In the genomic region with DNA sequence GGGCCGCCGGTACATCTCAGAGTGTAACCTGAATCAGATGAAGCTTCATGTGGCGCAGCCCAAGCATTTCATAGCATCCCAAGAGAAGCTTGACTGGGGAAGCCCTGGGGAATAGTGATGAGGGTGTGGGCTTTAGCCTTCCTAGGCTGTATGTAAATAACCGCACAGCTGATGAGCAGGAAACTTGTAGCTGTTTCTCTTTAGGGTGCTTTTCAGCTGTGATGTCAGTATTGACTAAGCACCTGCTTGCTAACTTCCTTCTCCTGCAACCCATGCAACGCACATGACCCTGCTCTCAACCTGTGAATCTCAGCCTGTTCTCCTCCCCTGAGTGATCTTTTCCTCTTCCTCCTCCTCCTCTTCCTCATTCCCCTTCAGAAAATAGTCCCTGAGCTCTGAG, we compare ENCODE assay signal across 33 mouse cellular contexts. TPM values are rescaled to one million over a fixed set of nuclear protein-coding genes. Genes with fewer than 3 reads are reported as not detected.
A peak's percentile ranks its signal among the peaks of the same experiment; 100 is the strongest.
DNase-seq lines count a peak whose midpoint lies in the region; ATAC-seq and TF ChIP-seq lines count a peak whose summit lies in the region.
"Had no signal": no experiment of that assay in that cellular context is flagged by ENCODE, and none has a peak within 500 bp of the region (broad histone marks: within the 10 kb centered on the region; RNA-seq: fewer than 3 reads in every experiment).

No protein-coding gene starts in this region.

- TF ChIP-seq CTCF in thymus, adult 2 months (IDR thresholded peaks at IDR 0.05; ENCODE audit: borderline replicate concordance, control insufficient read depth, extremely low read depth, insufficient read depth, low read length, poor library complexity), result no peak
- no peak for TF ChIP-seq CTCF in small intestine, adult 2 months (IDR thresholded peaks at IDR 0.05; ENCODE audit: extremely low read depth, insufficient read length, insufficient replicate concordance, low read depth, low read length)

- no peak overlapping the region for H3K27ac ChIP-seq in embryonic facial prominence, embryonic 14.5 days (replicated peaks; ENCODE audit: low read depth, low read length)
- H3K27ac ChIP-seq in embryonic facial prominence, embryonic 10.5 days (replicated peaks), result no peak overlapping the region
- peak overlapping the region; percentile 43; the same call in 1 of the 2 replicates for H3K27ac ChIP-seq in thymus, adult 2 months (ENCODE audit: control insufficient read depth, insufficient read depth, low read length)
- H3K27ac ChIP-seq in small intestine, adult 2 months (ENCODE audit: insufficient read depth, low read depth, low read length), result 0 out of 2 replicates have a peak overlapping the region, but pooled peaks have one; percentile 26
- H3K27ac ChIP-seq: embryonic facial prominence, embryonic 12.5 days; forebrain, embryonic 12.5 days; gastrocnemius, adult 2 months; hindbrain, embryonic 10.5 days; left cerebral cortex, adult 2 months; liver, embryonic 13.5 days; macrophage had no signal

- H3K36me3 ChIP-seq in embryonic facial prominence, embryonic 14.5 days (ENCODE audit: control insufficient read depth, insufficient read depth, low read length), result no peaks in the 10 kb centered on the region
- H3K36me3 ChIP-seq in embryonic facial prominence, embryonic 10.5 days (replicated peaks), result no peaks in the 10 kb centered on the region
- H3K36me3 ChIP-seq in thymus, adult 2 months (ENCODE audit: control insufficient read depth, insufficient read depth, low read length), result no peaks in the 10 kb centered on the region
- H3K36me3 ChIP-seq in small intestine, adult 2 months (ENCODE audit: control insufficient read depth, insufficient read depth, low read length), result no peaks in the 10 kb centered on the region
- H3K36me3 ChIP-seq: forebrain, embryonic 12.5 days; liver, embryonic 13.5 days had no signal

- peaks cover 14% of the 10 kb centered on the region; the same call in 1 of the 2 replicates for H3K4me1 ChIP-seq in embryonic facial prominence, embryonic 14.5 days (ENCODE audit: control insufficient read depth, insufficient read depth, low read length)
- peaks cover 22% of the 10 kb centered on the region for H3K4me1 ChIP-seq in embryonic facial prominence, embryonic 10.5 days
- peaks cover 22% of the 10 kb centered on the region for H3K4me1 ChIP-seq in thymus, adult 2 months (replicated peaks; ENCODE audit: control insufficient read depth, insufficient read depth, low read length)
- H3K4me1 ChIP-seq in small intestine, adult 2 months (ENCODE audit: control insufficient read depth, insufficient read depth, insufficient read length, low read length), result peaks cover 11% of the 10 kb centered on the region

- no peak overlapping the region for H3K9ac ChIP-seq in embryonic facial prominence, embryonic 14.5 days (ENCODE audit: low read depth, low read length)
- H3K9ac ChIP-seq: embryonic facial prominence, embryonic 12.5 days; forebrain, embryonic 12.5 days; liver, embryonic 13.5 days had no signal

- H3K4me3 ChIP-seq in embryonic facial prominence, embryonic 14.5 days (ENCODE audit: low read depth, low read length), result no peak overlapping the region
- no peak overlapping the region for H3K4me3 ChIP-seq in embryonic facial prominence, embryonic 10.5 days
- no peak overlapping the region for H3K4me3 ChIP-seq in thymus, adult 2 months (ENCODE audit: control insufficient read depth, insufficient read depth, low read length)
- H3K4me3 ChIP-seq in small intestine, adult 2 months (ENCODE audit: low read depth, low read length), result no peak overlapping the region
- H3K4me3 ChIP-seq: embryonic facial prominence, embryonic 12.5 days; erythroblast, embryonic 14.5 days; forebrain, embryonic 12.5 days; gastrocnemius, adult 2 months; hindbrain, embryonic 10.5 days; left cerebral cortex, adult 2 months; liver, embryonic 13.5 days had no signal

- peak; percentile 17 for DNase-seq in embryonic facial prominence, embryonic 14.5 days (ENCODE audit: low spot score)
- no peak for DNase-seq in embryonic facial prominence, embryonic 10.5 days (ENCODE audit: low spot score)
- no peak for DNase-seq in thymus, adult 2 months
- DNase-seq in thymus, postnatal 25 days, result no peak
- no peak for DNase-seq in c-Kit-positive CD71-positive TER-119-positive erythroid progenitor cells, embryonic 14.5 days (ENCODE audit: low spot score)
- DNase-seq: adrenal gland, postnatal 14 days; cerebellum, postnatal 10 days; gastrocnemius, adult 2 months; kidney, adult 11 months; kidney, postnatal 4 days; layer of hippocampus, adult 9-11 months; liver, embryonic 13.5 days; lung, adult 2 months; thymus, adult 18-20 months had no signal

- no peak for ATAC-seq in embryonic facial prominence, embryonic 14.5 days (ENCODE audit: low read depth)
- no peak for ATAC-seq in inflammation-experienced regulatory T-cells, adult 6 months
- ATAC-seq in granulocyte monocyte progenitor cell, adult 5-6 weeks (replicated peaks; ENCODE audit: poor library complexity, severe bottlenecking), result no peak
- ATAC-seq: hindbrain, embryonic 16.5 days had no signal

- no peak for TF ChIP-seq POLR2A in thymus, adult 2 months (IDR thresholded peaks at IDR 0.05; ENCODE audit: control insufficient read depth, extremely low read depth, insufficient read depth, low read length, poor library complexity)
- no peak for TF ChIP-seq POLR2A in small intestine, adult 2 months (IDR thresholded peaks at IDR 0.05; ENCODE audit: low read depth, low read length)

- 74% methylated on average over 5 of the region's 5 CpGs for WGBS in embryonic facial prominence, embryonic 14.5 days
- 78% methylated on average over 5 of the region's 5 CpGs for WGBS in embryonic facial prominence, embryonic 10.5 days
- WGBS in thymus, adult 2 months, result 84% methylated on average over 5 of the region's 5 CpGs
- 76% methylated on average over 5 of the region's 5 CpGs for WGBS in small intestine, adult 2 months

- no peaks in the 10 kb centered on the region for H3K27me3 ChIP-seq in embryonic facial prominence, embryonic 14.5 days (replicated peaks; ENCODE audit: control insufficient read depth, insufficient read depth, low read length)
- H3K27me3 ChIP-seq in embryonic facial prominence, embryonic 10.5 days (replicated peaks; ENCODE audit: low read depth, poor library complexity, severe bottlenecking), result peaks cover 40% of the 10 kb centered on the region
- no peaks in the 10 kb centered on the region for H3K27me3 ChIP-seq in thymus, adult 2 months (ENCODE audit: control insufficient read depth, insufficient read depth, low read length)
- H3K27me3 ChIP-seq in small intestine, adult 2 months (ENCODE audit: control insufficient read depth, insufficient read depth, low read length), result no peaks in the 10 kb centered on the region
- H3K27me3 ChIP-seq: embryonic facial prominence, embryonic 12.5 days; forebrain, embryonic 12.5 days; liver, embryonic 13.5 days had no signal

- H3K9me3 ChIP-seq in embryonic facial prominence, embryonic 14.5 days (ENCODE audit: control insufficient read depth, low read length), result no peaks in the 10 kb centered on the region
- no peaks in the 10 kb centered on the region for H3K9me3 ChIP-seq in embryonic facial prominence, embryonic 10.5 days
- H3K9me3 ChIP-seq: embryonic facial prominence, embryonic 12.5 days; forebrain, embryonic 12.5 days; hindbrain, embryonic 10.5 days; liver, embryonic 13.5 days had no signal

- H3K4me2 ChIP-seq in embryonic facial prominence, embryonic 14.5 days (ENCODE audit: low read depth, low read length), result no peak overlapping the region
- H3K4me2 ChIP-seq: embryonic facial prominence, embryonic 12.5 days; forebrain, embryonic 12.5 days; heart, embryonic 11.5 days; liver, embryonic 13.5 days had no signal

RNA-seq across cellular contexts. Expression of a gene that starts 3.1 kb away (rescaled TPM):
- polyA plus RNA-seq in embryonic facial prominence, embryonic 14.5 days (2014; fragmentation: Nextera tagmentation; extraction: Ambion mirVana), result 66.9 and 67.7 TPM in 2 replicates
- polyA plus RNA-seq in embryonic facial prominence, embryonic 10.5 days (2016; fragmentation: Nextera tagmentation; extraction: Ambion mirVana), result 34.7 and 35.3 TPM in 2 replicates
- polyA plus RNA-seq in thymus, adult 2 months (2012; rRNA removed), result 116 and 144 TPM in 2 replicates
- polyA plus RNA-seq in small intestine, adult 2 months (2012; rRNA removed), result 12.1 and 25.6 TPM in 2 replicates
- 100 to 1,000 TPM; 172 to 278 (median 216) TPM for polyA plus RNA-seq in inflammation-experienced regulatory T-cells, adult 6 months (2017; shearing (Covaris generic))
- total RNA-seq in granulocyte monocyte progenitor cell, adult 5-6 weeks (2014; fragmentation: Nextera tagmentation), result 90.3 and 93.3 TPM in 2 replicates
- total RNA-seq in granulocyte monocyte progenitor cell, adult 5-6 weeks (2017), result 49.2 and 53.6 TPM in 2 replicates

RNA-seq across cellular contexts. Expression of a gene that starts 3.2 kb away (rescaled TPM):
- polyA plus RNA-seq in embryonic facial prominence, embryonic 14.5 days (2014; fragmentation: Nextera tagmentation; extraction: Ambion mirVana), result 0.21 and 0.56 TPM in 2 replicates
- 0.11 and 0.18 TPM in 2 replicates for polyA plus RNA-seq in embryonic facial prominence, embryonic 10.5 days (2016; fragmentation: Nextera tagmentation; extraction: Ambion mirVana)
- 21.1 and 22.9 TPM in 2 replicates for polyA plus RNA-seq in thymus, adult 2 months (2012; rRNA removed)
- polyA plus RNA-seq in small intestine, adult 2 months (2012; rRNA removed), result 0.86 and 3.7 TPM in 2 replicates
- polyA plus RNA-seq in inflammation-experienced regulatory T-cells, adult 6 months (2017; shearing (Covaris generic)), result 10 to 100 TPM; 34.8 to 58.6 (median 47.4) TPM
- 4.9 and 9.2 TPM in 2 replicates for total RNA-seq in granulocyte monocyte progenitor cell, adult 5-6 weeks (2014; fragmentation: Nextera tagmentation)
- 5.3 TPM in 2 replicates for total RNA-seq in granulocyte monocyte progenitor cell, adult 5-6 weeks (2017)
- polyA plus RNA-seq: erythroblast, embryonic 14.5 days had no signal

RNA-seq across cellular contexts. Expression of a gene that starts 29.6 kb away (rescaled TPM):
- 0.60 and 0.96 TPM in 2 replicates for polyA plus RNA-seq in embryonic facial prominence, embryonic 14.5 days (2014; fragmentation: Nextera tagmentation; extraction: Ambion mirVana)
- 0.21 and 0.70 TPM in 2 replicates for polyA plus RNA-seq in embryonic facial prominence, embryonic 10.5 days (2016; fragmentation: Nextera tagmentation; extraction: Ambion mirVana)
- polyA plus RNA-seq in thymus, adult 2 months (2012; rRNA removed), result 0.20 and 0.38 TPM in 2 replicates
- polyA plus RNA-seq in small intestine, adult 2 months (2012; rRNA removed), result not detected in 2 replicates
- not detected for polyA plus RNA-seq in inflammation-experienced regulatory T-cells, adult 6 months (2017; shearing (Covaris generic))
- not detected in 2 replicates for total RNA-seq in granulocyte monocyte progenitor cell, adult 5-6 weeks (2014; fragmentation: Nextera tagmentation)
- total RNA-seq in granulocyte monocyte progenitor cell, adult 5-6 weeks (2017), result not detected in 2 replicates
- total RNA-seq: adrenal gland, postnatal 14 days; gastrocnemius, adult 2 months had no signal
- polyA plus RNA-seq: erythroblast, embryonic 14.5 days; gonadal fat pad, adult 2 months; liver, embryonic 13.5 days; lung, adult 2 months; macrophage had no signal

RNA-seq across cellular contexts. Expression of a gene that starts 38.9 kb away (rescaled TPM):
- 5.8 and 7.8 TPM in 2 replicates for polyA plus RNA-seq in embryonic facial prominence, embryonic 14.5 days (2014; fragmentation: Nextera tagmentation; extraction: Ambion mirVana)
- 6.0 and 7.0 TPM in 2 replicates for polyA plus RNA-seq in embryonic facial prominence, embryonic 10.5 days (2016; fragmentation: Nextera tagmentation; extraction: Ambion mirVana)
- polyA plus RNA-seq in thymus, adult 2 months (2012; rRNA removed), result 9.6 and 9.8 TPM in 2 replicates
- polyA plus RNA-seq in small intestine, adult 2 months (2012; rRNA removed), result 6.8 and 7.1 TPM in 2 replicates
- 10 to 100 TPM; 30.9 to 47.6 (median 40.4) TPM for polyA plus RNA-seq in inflammation-experienced regulatory T-cells, adult 6 months (2017; shearing (Covaris generic))
- total RNA-seq in granulocyte monocyte progenitor cell, adult 5-6 weeks (2014; fragmentation: Nextera tagmentation), result 5.6 TPM in 1 of 2 replicates, not detected in the other
- total RNA-seq in granulocyte monocyte progenitor cell, adult 5-6 weeks (2017), result 0.47 and 3.8 TPM in 2 replicates
- total RNA-seq: gastrocnemius, adult 2 months; midbrain, postnatal 0 days had no signal
- polyA plus RNA-seq: erythroblast, embryonic 14.5 days had no signal

RNA-seq across cellular contexts. Expression of a gene that starts 46.6 kb away (rescaled TPM):
- polyA plus RNA-seq in embryonic facial prominence, embryonic 14.5 days (2014; fragmentation: Nextera tagmentation; extraction: Ambion mirVana), result not detected in 2 replicates
- polyA plus RNA-seq in embryonic facial prominence, embryonic 10.5 days (2016; fragmentation: Nextera tagmentation; extraction: Ambion mirVana), result not detected in 2 replicates
- polyA plus RNA-seq in thymus, adult 2 months (2012; rRNA removed), result 4.0 and 4.7 TPM in 2 replicates
- polyA plus RNA-seq in small intestine, adult 2 months (2012; rRNA removed), result 0.33 and 0.47 TPM in 2 replicates
- polyA plus RNA-seq in inflammation-experienced regulatory T-cells, adult 6 months (2017; shearing (Covaris generic)), result 10 to 100 TPM; 20.5 to 29.0 (median 20.5) TPM
- not detected in 2 replicates for total RNA-seq in granulocyte monocyte progenitor cell, adult 5-6 weeks (2014; fragmentation: Nextera tagmentation)
- not detected in 2 replicates for total RNA-seq in granulocyte monocyte progenitor cell, adult 5-6 weeks (2017)
- total RNA-seq: adrenal gland, postnatal 14 days; gastrocnemius, adult 2 months had no signal
- polyA plus RNA-seq: cortical plate, adult 2 months; erythroblast, embryonic 14.5 days; gonadal fat pad, adult 2 months; heart, embryonic 11.5 days; heart, postnatal 0 days; hindbrain, embryonic 10.5 days; kidney, embryonic 16.5 days; limb, embryonic 14.5 days; neural tube, embryonic 14.5 days; stomach, embryonic 16.5 days had no signal

Comparison
In these comparisons a context has a peak if more than half of its experiments do, and no peak if none do; other contexts are left out.
1. H3K27ac ChIP-seq: peak in thymus, adult 2 months (single experiment) and small intestine, adult 2 months (single experiment); none in embryonic facial prominence, embryonic 14.5 days (single experiment) and embryonic facial prominence, embryonic 10.5 days (single experiment).